Mouse (Mus musculus) gastrocnemius, postnatal 25 days (tissue): Measurements from ENCODE around the gene Igf2bp3. TPM values are rescaled to one million over a fixed set of nuclear protein-coding genes. Genes with fewer than 3 reads are reported as not detected.

Source experiments
- DNase-seq: peaks from one replicate; pipeline ENCODE4 v3.0.0; 2022
- total RNA-seq, 2 experiments: library from RNA; stranded (reverse); gene quantifications; 1 replicate in 1 of 2; 2 replicates in 1 of 2; pipeline ENCODE4 v1.2.3; 2021

Igf2bp3 gene
- total RNA-seq, 2 experiments from 2014 or later: 0.15 to 0.29 TPM

GRCm38 (mm10) chr6:49173674-49174073 is 41.1 kb downstream of the Igf2bp3 start:
- DNase-seq: no peak

- DNase-seq: no peak
Measured at GRCm38 (mm10) chr6:49173265-49173664, 41.5 kb downstream of the Igf2bp3 start.

- DNase-seq: no peak
Measured at GRCm38 (mm10) chr6:49171216-49171615, 43.5 kb downstream of the Igf2bp3 start.

- DNase-seq: no peak
Measured at GRCm38 (mm10) chr6:49168648-49169047, 46.1 kb downstream of the Igf2bp3 start.

GRCm38 (mm10) chr6:49167406-49167805 is 47.4 kb downstream of the Igf2bp3 start:
- no peak for DNase-seq

GRCm38 (mm10) chr6:49166318-49166717 is 48.4 kb downstream of the Igf2bp3 start:
- no peak for DNase-seq

- DNase-seq: no peak
Measured at GRCm38 (mm10) chr6:49165855-49166254, 48.9 kb downstream of the Igf2bp3 start.

- no peak for DNase-seq
Measured at GRCm38 (mm10) chr6:49165101-49165500, 49.7 kb downstream of the Igf2bp3 start.

- DNase-seq: no peak
Measured at GRCm38 (mm10) chr6:49164701-49165100, 50.1 kb downstream of the Igf2bp3 start.

- DNase-seq: no peak
Measured at GRCm38 (mm10) chr6:49159971-49160370, 54.8 kb downstream of the Igf2bp3 start.

- DNase-seq: peak; percentile 38
Measured at GRCm38 (mm10) chr6:49156826-49157175, 58.0 kb downstream of the Igf2bp3 start.

GRCm38 (mm10) chr6:49156170-49156825 is 58.5 kb downstream of the Igf2bp3 start:
- DNase-seq: no peak

GRCm38 (mm10) chr6:49151465-49151864 is 63.3 kb downstream of the Igf2bp3 start:
- no peak for DNase-seq

- DNase-seq: no peak
Measured at GRCm38 (mm10) chr6:49150349-49151229, 64.2 kb downstream of the Igf2bp3 start.

GRCm38 (mm10) chr6:49149202-49149930 is 65.4 kb downstream of the Igf2bp3 start:
- no peak for DNase-seq

- no peak for DNase-seq
Measured at GRCm38 (mm10) chr6:49148781-49149180, 66.0 kb downstream of the Igf2bp3 start.

GRCm38 (mm10) chr6:49148368-49148767 is 66.4 kb downstream of the Igf2bp3 start:
- no peak for DNase-seq

- no peak for DNase-seq
Measured at GRCm38 (mm10) chr6:49146461-49146860, 68.3 kb downstream of the Igf2bp3 start.

- DNase-seq: no peak
Measured at GRCm38 (mm10) chr6:49142428-49142827, 72.3 kb downstream of the Igf2bp3 start.

GRCm38 (mm10) chr6:49141125-49141524 is 73.6 kb downstream of the Igf2bp3 start:
- no peak for DNase-seq

GRCm38 (mm10) chr6:49138159-49139051 is 76.4 kb downstream of the Igf2bp3 start:
- no peak for DNase-seq

GRCm38 (mm10) chr6:49136739-49137138 is 78.0 kb downstream of the Igf2bp3 start:
- no peak for DNase-seq
